ENCODE assay signal across 7 mouse cellular contexts in genomic region chr15:81670231-81670640, GRCm38 (mm10). TPM values are rescaled to one million over a fixed set of nuclear protein-coding genes. Genes with fewer than 3 reads are reported as not detected.
A peak's percentile ranks its signal among the peaks of the same experiment; 100 is the strongest.
DNase-seq lines count a peak whose midpoint lies in the region; ATAC-seq lines count a peak whose summit lies in the region.

No protein-coding gene starts in this region.

- peaks cover 62% of the 10 kb centered on the region for H3K36me3 ChIP-seq in limb, embryonic 15.5 days

- no peak overlapping the region for H3K4me3 ChIP-seq in limb, embryonic 15.5 days

- ATAC-seq in granulocyte monocyte progenitor cell, adult 5-6 weeks (replicated peaks; ENCODE audit: poor library complexity, severe bottlenecking): peak; percentile 44
- 0 out of 2 replicates have a peak, but pooled peaks have one; percentile 38 for ATAC-seq in limb, embryonic 15.5 days (ENCODE audit: insufficient number of reproducible peaks, low FRiP score, low TSS enrichment, low read depth)

- no peak overlapping the region for H3K27ac ChIP-seq in limb, embryonic 15.5 days

- no peak overlapping the region for H3K4me2 ChIP-seq in limb, embryonic 15.5 days

- H3K4me1 ChIP-seq in limb, embryonic 15.5 days: 0 out of 2 replicates have a peak, but pooled peaks cover under 1% of the 10 kb centered on the region

- intact Hi-C loops in left cerebral cortex, postnatal 4 days (cut with DNase I): no loop called here

- no peak overlapping the region for H3K9ac ChIP-seq in limb, embryonic 15.5 days

- WGBS in limb, embryonic 15.5 days: 76% methylated on average over 4 of the region's 4 CpGs

- DNase-seq in left cerebral cortex, postnatal 4 days: peak; percentile 29
- DNase-seq in left cerebral cortex, adult 8-10 months (ENCODE audit: low spot score in 2 of 2): no peak
- DNase-seq in MN1 (ENCODE audit: low spot score): peak; percentile 88
- DNase-seq in c-Kit-positive CD71-negative TER-119-negative erythroid progenitor cells, embryonic 14.5 days (ENCODE audit: low read depth): peak; percentile 23
- DNase-seq in right cerebral cortex, postnatal 4 days: peak; percentile 48

- H3K9me3 ChIP-seq in limb, embryonic 15.5 days: no peaks in the 10 kb centered on the region

- H3K27me3 ChIP-seq in limb, embryonic 15.5 days: no peaks in the 10 kb centered on the region

RNA-seq across cellular contexts. Expression of gene L3mbtl2, which starts 6.5 kb away (rescaled TPM):
- total RNA-seq in left cerebral cortex, postnatal 4 days (2021): 10 to 100 TPM; 35.6 to 39.8 TPM
- 10 to 100 TPM; 39.8 to 45.8 (median 43.9) TPM for total RNA-seq in left cerebral cortex, adult 8-10 months (2022)
- total RNA-seq in granulocyte monocyte progenitor cell, adult 5-6 weeks (2014; fragmentation: Nextera tagmentation): 33.8 and 41.7 TPM in 2 replicates
- 30.5 TPM in 2 replicates for total RNA-seq in granulocyte monocyte progenitor cell, adult 5-6 weeks (2017)
- polyA plus RNA-seq in limb, embryonic 15.5 days (2015; fragmentation: Nextera tagmentation; extraction: Ambion mirVana): 16.5 and 17.9 TPM in 2 replicates

RNA-seq across cellular contexts. Expression of gene Chadl, which starts 26.9 kb away (rescaled TPM):
- total RNA-seq in left cerebral cortex, postnatal 4 days (2021): 10 to 100 TPM; 25.3 to 26.6 TPM
- 10 to 100 TPM in 3 of 4 experiments, 1 to 10 TPM in 1; 9.7 to 14.7 (median 13.1) TPM for total RNA-seq in left cerebral cortex, adult 8-10 months (2022)
- total RNA-seq in granulocyte monocyte progenitor cell, adult 5-6 weeks (2014; fragmentation: Nextera tagmentation): not detected in 2 replicates
- total RNA-seq in granulocyte monocyte progenitor cell, adult 5-6 weeks (2017): 0.43 TPM in 1 of 2 replicates, not detected in the other
- 15.2 and 15.3 TPM in 2 replicates for polyA plus RNA-seq in limb, embryonic 15.5 days (2015; fragmentation: Nextera tagmentation; extraction: Ambion mirVana)

Comparison
In these comparisons a context has a peak if more than half of its experiments do, and no peak if none do; other contexts are left out.
1. DNase-seq: peak in left cerebral cortex, postnatal 4 days (single experiment), MN1 (single experiment), c-Kit-positive CD71-negative TER-119-negative erythroid progenitor cells, embryonic 14.5 days (single experiment) and right cerebral cortex, postnatal 4 days (single experiment); none in left cerebral cortex, adult 8-10 months (0 of 2).
2. RNA of gene Chadl, which starts 26.9 kb away (total RNA-seq): 25.3 to 26.6 TPM in left cerebral cortex, postnatal 4 days and 9.7 to 14.7 TPM in left cerebral cortex, adult 8-10 months; 0.43 TPM in granulocyte monocyte progenitor cell, adult 5-6 weeks; every median in the first group is over 4 times any median in the second.